In genomic region chr3:121532176-121532575, GRCm38 (mm10) we compare ENCODE assay signal across 7 mouse cellular contexts. TPM values are rescaled to one million over a fixed set of nuclear protein-coding genes. Genes with fewer than 3 reads are reported as not detected.
DNase-seq lines count a peak whose midpoint lies in the region; ATAC-seq and TF ChIP-seq lines count a peak whose summit lies in the region.

Slc44a3 (minus strand) TSS chr3:121532404.

- peak within 1 kb of the TSS; percentile 70 to 73 for H3K4me3 ChIP-seq in ES-E14 (ENCODE audit: insufficient read depth in 1 of 2, low read depth in 1 of 2, low read length in 2 of 2, poor library complexity in 1 of 2, severe bottlenecking in 1 of 2)
- H3K4me3 ChIP-seq in stomach, embryonic 16.5 days (replicated peaks; ENCODE audit: low read length), result peak within 1 kb of the TSS; percentile 50

- no peak for DNase-seq in ES-E14 (ENCODE audit: low read depth, low spot score)
- DNase-seq in adrenal gland, adult 2 months, result peak; percentile 69
- no peak for DNase-seq in gonadal fat pad, adult 2 months (ENCODE audit: low read depth)
- peak; percentile 80 to 90 for DNase-seq in kidney, postnatal 25 days
- peak; percentile 88 to 95 for DNase-seq in lung, postnatal 4 days
- no peak for DNase-seq in left cerebral cortex, adult 8-10 months (ENCODE audit: low spot score in 2 of 2)

- H3K4me1 ChIP-seq in ES-E14 (ENCODE audit: control insufficient read depth in 2 of 2, insufficient read depth in 2 of 2, low read length in 2 of 2, poor library complexity in 1 of 2), result peaks cover 11 to 15% of the 10 kb centered on the region in 2 experiments
- peaks cover 26% of the 10 kb centered on the region for H3K4me1 ChIP-seq in stomach, embryonic 16.5 days (ENCODE audit: control insufficient read depth, insufficient read depth, low read length)

- in situ Hi-C loops in ES-E14 (cut with MboI; ENCODE audit: low sequenced_read_pairs in 2 of 2, unreplicated experiment in 2 of 2), result loop anchor here in 1 of 2 experiments (10.0 to 25.0 kb wide), 2 partner anchors 233 to 580 kb away; no protein-coding TSS in a partner anchor

- peak within 1 kb of the TSS; percentile 45 for H3K9ac ChIP-seq in ES-E14 (ENCODE audit: insufficient read depth, low read depth, low read length, poor library complexity, severe bottlenecking)
- peak within 1 kb of the TSS; percentile 76 for H3K9ac ChIP-seq in stomach, embryonic 16.5 days (ENCODE audit: low read length)

- H3K4me2 ChIP-seq in stomach, embryonic 16.5 days (ENCODE audit: low read depth, low read length), result peak within 1 kb of the TSS; percentile 55

- WGBS in stomach, embryonic 16.5 days, result 6% methylated on average over 24 of the region's 24 CpGs

- peak; percentile 89 for ATAC-seq in stomach, embryonic 16.5 days (ENCODE audit: insufficient read depth, low FRiP score)

- no peaks in the 10 kb centered on the region for H3K27me3 ChIP-seq in stomach, embryonic 16.5 days (ENCODE audit: control insufficient read depth, insufficient read depth, low read length)

- no peak within 1 kb of the TSS for H3K27ac ChIP-seq in ES-E14 (ENCODE audit: insufficient read depth, low read depth, low read length, poor library complexity, severe bottlenecking)
- H3K27ac ChIP-seq in stomach, embryonic 16.5 days (ENCODE audit: low read length), result peak within 1 kb of the TSS; percentile 95

- H3K9me3 ChIP-seq in ES-E14 (ENCODE audit: control insufficient read depth, insufficient read depth, low read depth, low read length), result no peaks in the 10 kb centered on the region
- no peaks in the 10 kb centered on the region for H3K9me3 ChIP-seq in stomach, embryonic 16.5 days (replicated peaks; ENCODE audit: control insufficient read depth, low read length)

- H3K36me3 ChIP-seq in ES-E14 (ENCODE audit: control insufficient read depth, insufficient read depth, low read length, poor library complexity, severe bottlenecking), result no peaks in the 10 kb centered on the region
- no peaks in the 10 kb centered on the region for H3K36me3 ChIP-seq in stomach, embryonic 16.5 days (ENCODE audit: control insufficient read depth, insufficient read depth, low read length)

TF ChIP-seq in ES-E14, 5 proteins besides CTCF, POLR2A, EP300 and RAD21:
- TF ChIP-seq MAFK (IDR thresholded peaks at IDR 0.05; ENCODE audit: insufficient read depth, low read depth, low read length), result no peak
- no peak for TF ChIP-seq ZNF384 (IDR thresholded peaks at IDR 0.05; ENCODE audit: low read depth, low read length)
TF ChIP-seq in ES-E14: peak in this region for 0.

RNA-seq across cellular contexts. Expression of gene Slc44a3, which starts in this region (rescaled TPM):
- total RNA-seq in ES-E14 (2012; rRNA removed), result 1.5 and 2.3 TPM in 2 replicates
- total RNA-seq in adrenal gland, adult 2 months (2021), result 10 to 100 TPM; 17.4 to 27.9 TPM
- polyA plus RNA-seq in adrenal gland, adult 2 months (2012; rRNA removed), result 6.1 and 8.9 TPM in 2 replicates
- 26.1 and 26.5 TPM in 2 replicates for polyA plus RNA-seq in gonadal fat pad, adult 2 months (2012; rRNA removed)
- 41.5 and 49.4 TPM in 2 replicates for polyA plus RNA-seq in stomach, embryonic 16.5 days (2015; fragmentation: Nextera tagmentation; extraction: Ambion mirVana)
- under 1 TPM in 2 of 4 experiments, not detected in 2; 0.19 to 0.41 TPM for total RNA-seq in left cerebral cortex, adult 8-10 months (2022)

Comparison
In these comparisons a context has a peak if more than half of its experiments do, and no peak if none do; other contexts are left out.
1. DNase-seq: peak in adrenal gland, adult 2 months (single experiment), kidney, postnatal 25 days (2 of 2) and lung, postnatal 4 days (2 of 2); none in ES-E14 (single experiment), gonadal fat pad, adult 2 months (single experiment) and left cerebral cortex, adult 8-10 months (0 of 2).